Mouse (Mus musculus) mesoderm, embryonic 11.5 days (tissue): Measurements from ENCODE around the gene Lilra5.
"Not testable (repeated sequence)": the region's sequence is repeated elsewhere in the genome, so short reads cannot be mapped to it uniquely, and the experiment has no call there.

ENCODE experiments used
- DNase-seq: peaks from one replicate; pipeline ENCODE4 v3.0.0-alpha.2; 2012; ENCODE audit warnings: low read depth, low spot score

Gene Lilra5

GRCm38 (mm10) chr7:4237454-4237853 lies at the start of gene Lilra5:
Lilra5 (plus strand) TSS chr7:4237754.
- DNase-seq, result no peak

GRCm38 (mm10) chr7:4207126-4207525 lies 30.4 kb upstream of the Lilra5 start:
- DNase-seq, result no peak

DNA sequence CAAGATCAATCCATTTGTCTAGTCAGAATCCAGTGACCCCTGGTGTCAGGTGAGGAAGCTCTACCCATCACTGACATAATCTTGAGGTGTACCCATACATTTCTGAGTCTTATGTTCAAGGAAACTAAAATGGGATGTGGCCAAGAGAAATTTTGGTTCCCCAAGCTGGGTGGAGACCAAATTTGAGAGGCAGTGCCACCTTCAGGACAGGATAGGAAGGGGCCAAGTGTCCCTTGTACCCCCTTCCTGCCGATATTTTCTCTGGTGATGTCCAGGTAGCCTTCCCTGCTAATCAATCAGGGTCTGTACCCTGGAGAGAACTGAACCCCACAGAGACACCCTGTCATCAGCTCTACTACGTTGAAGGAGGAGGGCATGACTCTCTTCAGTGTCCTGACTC lies 28.9 kb upstream of the Lilra5 start:
- DNase-seq, result no peak

DNA sequence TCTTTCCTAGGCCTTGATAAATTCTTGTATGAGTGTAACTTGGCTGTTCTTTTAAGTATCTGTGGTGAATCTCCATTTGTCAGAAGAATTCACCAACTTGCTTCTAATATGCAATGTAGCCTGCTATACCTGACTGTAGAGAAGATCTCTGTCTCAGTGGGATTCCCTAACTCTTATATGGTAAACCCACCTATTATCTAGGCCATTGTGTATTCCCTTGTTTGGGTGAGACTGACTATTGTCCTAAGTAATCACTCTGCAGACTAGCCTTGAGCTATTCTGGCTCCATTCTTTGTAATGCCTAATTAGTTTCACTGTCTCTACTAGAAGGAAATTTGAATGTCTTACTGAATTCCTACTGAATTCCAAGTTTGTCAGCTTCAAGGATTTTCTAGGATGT lies 24.1 kb upstream of the Lilra5 start:
- DNase-seq, result not testable (repeated sequence)

- DNase-seq, result no peak
These were observed 22.2 kb upstream of the Lilra5 start for GRCm38 (mm10) chr7:4215396-4215795.

DNA sequence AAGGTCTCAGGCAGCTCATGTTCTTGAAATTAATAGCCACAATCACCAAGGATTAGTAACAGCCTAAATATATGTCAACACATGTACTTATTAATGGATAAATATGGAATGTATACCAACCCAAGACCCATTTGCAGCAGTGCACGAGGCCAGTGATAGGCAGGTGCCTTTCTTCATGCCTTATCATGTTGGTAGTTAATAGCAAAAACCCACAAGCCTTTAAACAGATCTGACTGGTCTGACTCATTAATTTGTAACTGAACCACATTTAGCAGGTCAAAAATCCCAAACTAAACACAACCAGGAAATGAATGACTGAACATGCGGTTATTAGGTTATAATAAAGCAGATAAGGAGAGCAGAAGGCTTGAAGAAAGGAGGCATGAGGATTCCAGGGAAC lies 21.7 kb upstream of the Lilra5 start:
- DNase-seq, result no peak

GRCm38 (mm10) chr7:4235536-4235935 lies 2.0 kb upstream of the Lilra5 start:
- DNase-seq, result no peak

- DNase-seq, result no peak
These were observed 1.6 kb downstream of the Lilra5 start for GRCm38 (mm10) chr7:4239038-4239721.

- DNase-seq, result not testable (repeated sequence)
These were observed 13.7 kb downstream of the Lilra5 start for GRCm38 (mm10) chr7:4251211-4251610.

GRCm38 (mm10) chr7:4256060-4256459 lies 18.5 kb downstream of the Lilra5 start:
- not testable (repeated sequence) for DNase-seq

DNA sequence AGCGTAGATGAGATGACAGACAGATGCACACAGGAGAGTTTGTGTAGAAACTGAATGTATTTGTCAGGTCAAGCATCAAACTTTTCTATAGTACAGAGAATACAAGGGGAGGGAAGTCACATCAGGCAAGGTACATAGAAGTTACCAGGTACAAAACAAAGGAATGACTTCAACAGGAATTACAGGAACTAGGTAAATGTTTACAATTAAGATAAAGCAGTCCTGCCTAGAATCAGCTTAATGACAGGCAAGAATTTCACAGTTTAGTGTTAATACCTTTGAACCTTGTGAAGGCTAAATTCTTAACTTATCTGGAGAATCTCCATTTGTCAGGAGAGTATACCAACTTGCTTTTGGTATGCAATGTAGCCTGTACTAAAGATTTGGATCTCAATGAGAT lies 23.0 kb downstream of the Lilra5 start:
- DNase-seq, result not testable (repeated sequence)

GRCm38 (mm10) chr7:4272106-4272505 lies 34.6 kb downstream of the Lilra5 start:
- not testable (repeated sequence) for DNase-seq

DNA sequence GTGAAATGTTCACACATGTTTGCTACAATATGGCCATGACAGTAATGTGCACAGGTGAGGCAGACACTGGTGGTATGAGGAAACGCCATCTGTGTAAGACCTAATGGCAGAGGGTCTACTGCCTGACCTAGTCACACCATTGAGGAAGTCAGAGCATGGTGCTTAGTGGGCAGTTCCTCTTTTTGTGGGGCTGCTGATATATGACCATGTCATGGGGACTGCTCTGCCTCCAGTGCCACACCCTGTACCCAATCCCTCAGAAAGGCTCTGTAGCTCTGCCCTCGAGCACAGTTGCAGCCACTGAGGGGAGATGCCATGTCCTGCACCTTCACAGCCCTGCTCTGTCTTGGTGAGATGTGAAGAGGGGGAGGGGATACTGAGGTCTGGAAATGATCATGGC lies 36.3 kb downstream of the Lilra5 start:
- not testable (repeated sequence) for DNase-seq

- not testable (repeated sequence) for DNase-seq
These were observed 37.9 kb downstream of the Lilra5 start for GRCm38 (mm10) chr7:4275500-4275899.

DNA sequence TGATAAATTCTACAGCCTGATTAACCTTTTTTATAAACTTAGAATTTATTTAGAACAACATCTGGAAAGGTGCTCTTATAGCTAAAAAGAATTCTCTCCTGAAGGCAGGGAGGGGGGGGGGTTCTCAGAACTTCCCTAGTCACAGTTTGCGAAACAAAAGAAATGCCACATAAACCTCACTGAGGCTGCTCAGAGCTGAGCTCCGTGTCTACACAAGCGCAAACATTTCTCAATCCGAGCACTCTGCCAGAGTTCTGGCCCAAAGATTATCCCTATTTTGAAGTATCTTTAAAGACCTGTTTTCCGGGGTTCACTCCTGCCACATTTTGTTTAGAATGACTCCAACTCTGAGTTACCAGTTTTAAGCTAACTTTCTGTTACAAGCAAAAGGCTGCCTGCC lies 55.1 kb downstream of the Lilra5 start:
- no peak for DNase-seq
